Mouse (Mus musculus) retina, postnatal 7 days (tissue): Measurements from ENCODE around the gene Tiam1.

Experiments used
- DNase-seq: peaks from one replicate; pipeline ENCODE4 v3.0.0-alpha.2; 2012; ENCODE audit warnings: low read depth, low spot score

Tiam1 gene

DNA sequence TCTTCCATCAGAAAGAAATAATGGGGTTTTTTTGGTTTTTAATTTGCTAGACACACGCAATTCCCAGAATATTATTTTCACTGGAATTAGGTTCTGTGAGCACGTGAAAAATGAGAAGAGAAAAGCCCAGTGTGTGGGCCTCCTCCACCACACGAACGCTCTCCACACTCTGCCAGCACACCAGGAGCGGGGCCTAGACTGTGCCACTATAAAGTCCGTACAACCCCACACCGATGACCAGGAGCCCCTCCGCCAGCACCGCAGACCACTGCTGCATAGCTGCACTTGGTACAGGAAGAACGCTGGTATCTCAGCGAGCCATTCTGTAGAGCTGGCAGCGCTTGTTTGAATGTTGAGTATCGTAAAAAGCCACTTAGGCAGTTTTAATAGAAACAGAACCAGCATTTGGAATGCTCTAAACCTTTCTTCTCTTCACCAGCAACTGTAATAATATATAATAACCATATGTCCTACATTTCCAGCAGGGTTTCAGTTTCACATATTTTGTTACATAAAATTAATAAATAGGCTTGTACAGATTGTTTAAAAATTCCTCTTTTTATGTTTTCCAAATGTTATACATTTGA, 136.1 kb downstream of the Tiam1 start:
- DNase-seq = no peak

- DNase-seq = no peak
Measured at GRCm38 (mm10) chr16:90003556-90003955, 140.0 kb downstream of the Tiam1 start.

DNA sequence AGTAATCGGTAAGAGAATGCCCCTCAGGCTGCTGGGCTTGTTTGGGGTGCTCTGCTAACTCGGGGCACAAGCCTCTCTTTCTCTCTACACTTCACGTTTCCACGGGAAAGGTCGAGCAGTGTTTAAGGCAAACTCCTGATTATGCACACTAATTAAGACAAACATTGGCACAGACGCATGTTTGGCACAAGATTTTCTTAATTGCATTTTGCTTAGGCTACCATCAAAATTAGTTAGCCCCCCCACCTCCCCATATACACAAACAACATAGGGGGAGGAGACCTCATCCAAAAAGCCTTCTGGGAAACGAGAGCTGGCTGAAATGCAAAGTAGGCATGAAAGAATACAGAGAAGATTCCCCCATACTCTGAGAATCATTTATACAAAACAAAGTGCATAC, 148.4 kb downstream of the Tiam1 start:
- DNase-seq = no peak

GRCm38 (mm10) chr16:89993991-89994825, 149.4 kb downstream of the Tiam1 start:
- DNase-seq = no peak

DNA sequence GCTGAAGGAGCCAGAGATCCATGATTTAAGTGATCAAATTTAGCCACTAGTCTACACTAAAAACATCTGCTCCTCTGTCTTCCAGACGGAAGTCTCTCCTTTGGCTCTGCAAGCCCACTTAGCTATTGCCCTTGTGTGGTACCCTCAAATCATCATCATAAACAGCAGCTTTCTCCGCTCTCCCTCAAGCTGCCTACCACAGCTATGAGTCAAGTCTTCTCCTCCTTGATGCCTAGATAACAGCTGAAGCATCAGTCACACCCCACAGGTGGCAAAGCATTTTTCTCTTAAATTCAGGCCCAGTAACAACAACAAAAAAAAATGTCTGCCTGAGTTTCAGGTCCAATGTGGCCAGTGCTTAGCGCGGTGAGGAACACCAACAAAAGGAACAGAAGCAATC, 150.1 kb downstream of the Tiam1 start:
- DNase-seq = no peak

DNA sequence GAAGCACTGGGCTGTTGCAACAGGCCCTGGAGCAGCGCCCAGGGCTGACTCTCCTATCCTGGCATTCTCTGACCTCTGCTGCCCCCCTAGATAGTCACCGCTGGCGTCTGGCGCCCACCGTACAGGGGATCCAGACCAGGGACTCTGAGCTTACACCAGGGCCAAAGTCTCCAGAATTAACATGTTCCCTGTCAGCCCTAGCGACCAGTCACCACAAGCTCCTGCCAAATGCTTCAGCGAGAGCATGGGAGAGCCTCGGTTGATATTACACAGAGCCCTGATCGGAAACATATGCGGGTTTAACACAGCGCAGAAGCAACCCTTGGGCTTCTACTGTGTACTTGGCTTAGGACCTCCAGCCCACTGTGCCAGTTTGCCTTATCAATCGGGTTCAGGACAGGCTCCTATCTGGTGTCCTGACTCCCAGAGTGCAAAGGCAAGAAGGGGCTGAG, 151.8 kb downstream of the Tiam1 start:
- DNase-seq = no peak

- DNase-seq = no peak
Measured at GRCm38 (mm10) chr16:89990288-89990955, 153.1 kb downstream of the Tiam1 start.

DNA sequence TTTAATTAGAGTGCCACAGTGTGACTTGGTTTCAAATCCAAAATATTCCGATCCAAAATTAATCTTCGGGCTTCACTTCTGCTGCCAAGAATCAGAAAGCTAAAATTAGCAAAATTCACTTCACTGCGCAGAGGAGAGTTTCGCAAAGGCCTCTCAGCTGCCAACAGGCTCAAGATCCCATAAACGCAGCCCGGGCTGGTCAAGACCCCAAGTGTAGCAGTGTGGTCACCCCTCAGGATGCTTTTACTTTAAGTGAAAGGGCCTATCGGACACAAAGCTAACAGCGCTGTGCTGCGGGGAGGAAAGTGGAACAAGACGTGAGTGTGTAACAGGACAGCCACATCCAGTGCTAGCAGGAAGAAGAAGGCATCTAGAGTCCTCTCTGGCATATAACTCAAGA, 153.8 kb downstream of the Tiam1 start:
- no peak for DNase-seq

- DNase-seq = no peak
Measured at GRCm38 (mm10) chr16:89986672-89987362, 156.8 kb downstream of the Tiam1 start.

GRCm38 (mm10) chr16:89985702-89986481, 157.7 kb downstream of the Tiam1 start:
- no peak for DNase-seq

DNA sequence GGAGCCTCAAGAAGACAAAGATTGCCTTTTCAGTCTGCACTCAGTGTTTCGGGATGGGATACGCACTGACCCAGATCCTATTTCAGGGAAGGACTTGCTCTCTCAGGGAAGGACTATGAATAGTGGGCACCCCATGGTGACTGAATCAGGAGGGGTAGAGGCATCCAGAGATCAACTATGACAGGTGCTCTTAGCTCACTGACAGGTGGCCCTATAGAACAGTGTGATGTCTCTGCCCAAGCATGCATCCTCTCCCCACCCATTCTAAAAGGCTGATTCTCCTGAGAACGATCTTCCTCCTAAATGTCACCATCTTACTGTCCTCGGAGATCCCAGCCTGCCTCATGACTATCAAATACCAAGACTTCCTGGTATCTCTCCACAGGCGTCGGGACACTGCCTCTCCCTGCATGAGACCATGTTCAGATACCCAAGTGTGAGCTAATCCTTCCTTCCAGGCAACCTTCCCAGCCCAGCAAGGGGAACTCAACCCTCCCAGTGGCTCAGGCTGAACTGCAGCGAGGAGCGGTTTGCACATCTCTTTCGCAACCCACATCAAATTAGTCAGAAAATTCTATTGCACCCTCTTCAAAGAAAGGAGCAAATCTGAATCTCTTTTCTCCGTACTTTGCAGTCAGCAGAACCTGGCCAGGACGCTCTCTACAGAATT, 163.4 kb downstream of the Tiam1 start:
- no peak for DNase-seq

DNA sequence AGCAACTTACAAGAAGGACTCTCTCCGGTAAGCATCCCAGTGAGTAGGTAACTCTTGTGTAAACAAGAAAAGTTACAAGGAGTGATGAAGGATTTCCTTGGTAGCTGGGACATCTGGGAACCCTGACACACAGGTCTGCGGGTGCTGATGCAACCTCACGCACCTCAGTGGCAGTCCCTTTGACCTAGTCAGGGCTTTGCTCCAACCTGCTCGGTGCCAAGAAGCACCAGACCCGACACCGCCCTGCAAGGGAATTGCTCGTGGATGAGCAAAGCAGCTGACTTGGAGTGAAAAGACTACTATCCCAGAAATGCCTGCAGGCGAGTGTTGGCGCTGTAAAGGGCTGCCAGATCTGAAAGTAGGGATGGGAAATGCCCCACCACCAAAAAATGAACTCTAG, 168.1 kb downstream of the Tiam1 start:
- DNase-seq = no peak

GRCm38 (mm10) chr16:89973814-89974712, 169.5 kb downstream of the Tiam1 start:
- no peak for DNase-seq

GRCm38 (mm10) chr16:89972854-89973487, 170.6 kb downstream of the Tiam1 start:
- DNase-seq = no peak

GRCm38 (mm10) chr16:89972018-89972417, 171.6 kb downstream of the Tiam1 start:
- DNase-seq = no peak

GRCm38 (mm10) chr16:89968058-89968457, 175.5 kb downstream of the Tiam1 start:
- DNase-seq = no peak

DNA sequence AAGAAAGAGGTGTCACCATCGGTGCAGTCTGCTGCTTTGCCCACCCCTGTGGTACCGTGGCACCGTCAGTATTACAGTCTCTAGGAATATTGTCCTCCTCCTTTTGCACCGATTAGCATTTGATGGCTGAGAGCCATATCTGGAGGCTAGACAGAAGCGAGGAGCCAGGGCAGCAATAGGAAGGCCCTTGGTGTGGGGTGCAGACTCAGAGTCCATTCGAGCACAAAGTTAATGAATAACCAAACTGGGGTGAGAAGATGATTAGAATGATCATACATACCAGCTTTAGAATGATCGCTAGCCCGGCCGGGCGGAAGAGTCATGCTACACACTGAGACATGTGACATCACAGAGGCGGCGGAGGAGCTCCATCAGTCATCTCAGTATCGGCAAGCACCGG, 180.7 kb downstream of the Tiam1 start:
- no peak for DNase-seq

- no peak for DNase-seq
Measured at GRCm38 (mm10) chr16:89960904-89961303, 182.7 kb downstream of the Tiam1 start.

- DNase-seq = no peak
Measured at GRCm38 (mm10) chr16:89960186-89960878, 183.2 kb downstream of the Tiam1 start.
